Mouse (Mus musculus): Measurements from ENCODE around the gene Yod1. TPM values are rescaled to one million over a fixed set of nuclear protein-coding genes. Genes with fewer than 3 reads are reported as not detected.

Yod1 gene
- polyA plus RNA-seq (2015; fragmentation: Nextera tagmentation; extraction: Ambion mirVana) = 18.4 and 21.7 TPM in 2 replicates

DNA sequence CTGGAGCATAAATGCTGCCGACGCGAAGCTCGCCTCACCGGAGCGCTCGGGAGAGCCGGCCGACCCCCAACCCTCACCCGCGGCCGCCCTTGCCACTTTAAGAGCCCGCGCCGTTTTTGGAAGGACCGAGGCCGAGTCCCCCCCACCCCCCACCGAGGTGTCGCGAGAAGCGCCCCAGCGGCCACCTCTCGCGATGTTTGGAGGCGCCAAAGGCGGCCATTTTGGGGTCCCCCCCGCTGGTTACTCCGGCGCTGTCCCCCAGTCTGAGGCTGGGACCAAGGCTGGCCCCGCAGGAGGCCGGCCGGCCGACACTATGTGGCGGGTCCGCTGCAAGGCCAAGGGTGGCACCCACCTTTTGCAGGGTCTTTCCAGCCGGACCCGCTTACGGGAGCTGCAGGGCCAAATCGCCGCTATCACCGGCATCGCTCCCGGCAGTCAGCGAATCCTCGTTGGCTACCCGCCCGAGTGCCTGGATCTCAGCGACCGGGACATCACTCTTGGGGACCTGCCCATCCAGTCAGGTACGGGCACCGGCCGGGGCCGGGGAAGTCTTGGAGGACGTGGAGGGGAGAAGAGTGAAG, at the start of gene Yod1:
Gene Yod1 (plus strand): TSS at position 37 of the 581 bp plus-strand sequence.
- peak within 1 kb of the TSS; percentile 91 for H3K27ac ChIP-seq
- H3K27me3 ChIP-seq = no peaks in the 10 kb centered on the region
- peak within 1 kb of the TSS; percentile 87 for H3K4me3 ChIP-seq
- WGBS = under 1% methylated on average over 53 of the region's 54 CpGs
- peaks cover 29% of the 10 kb centered on the region for H3K4me1 ChIP-seq (replicated peaks)
- peak within 1 kb of the TSS; percentile 98 for H3K4me2 ChIP-seq
- no peaks in the 10 kb centered on the region for H3K9me3 ChIP-seq
- peak; percentile 70 for ATAC-seq (ENCODE audit: low FRiP score)
- peaks cover 13% of the 10 kb centered on the region for H3K36me3 ChIP-seq
- H3K9ac ChIP-seq = peak within 1 kb of the TSS; percentile 97

DNA sequence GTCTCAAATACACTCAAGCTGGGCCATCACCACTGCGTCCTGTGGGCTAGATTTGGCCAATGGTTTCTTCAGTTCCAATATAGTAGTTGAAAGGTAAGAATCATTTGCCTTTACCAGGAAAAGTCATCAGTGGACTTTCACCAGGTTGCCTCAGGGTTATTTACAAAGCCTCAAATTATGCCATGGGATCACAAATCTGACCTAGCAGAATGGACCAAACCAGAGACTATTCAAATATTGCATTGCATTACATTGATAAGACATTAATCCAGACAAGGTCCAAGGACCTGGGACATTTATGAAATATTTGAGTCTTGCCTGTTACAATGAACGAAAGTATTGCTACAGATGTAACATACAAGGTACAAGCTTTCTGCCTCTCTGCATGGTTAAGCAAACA, 38.6 kb upstream of the Yod1 start:
- Histone ChIP-seq H3K4me2 (no peak overlapping the region), H3K9ac (no peak overlapping the region), H3K27ac (no peak overlapping the region), H3K4me1 (replicated peaks) (no peaks in the 10 kb centered on the region), H3K27me3 (no peaks in the 10 kb centered on the region), H3K4me3 (no peak overlapping the region), H3K9me3 (no peaks in the 10 kb centered on the region), H3K36me3 (no peaks in the 10 kb centered on the region)
- 91% methylated on average over 2 of the region's 2 CpGs for WGBS
- ATAC-seq (ENCODE audit: low FRiP score) = no peak

DNA sequence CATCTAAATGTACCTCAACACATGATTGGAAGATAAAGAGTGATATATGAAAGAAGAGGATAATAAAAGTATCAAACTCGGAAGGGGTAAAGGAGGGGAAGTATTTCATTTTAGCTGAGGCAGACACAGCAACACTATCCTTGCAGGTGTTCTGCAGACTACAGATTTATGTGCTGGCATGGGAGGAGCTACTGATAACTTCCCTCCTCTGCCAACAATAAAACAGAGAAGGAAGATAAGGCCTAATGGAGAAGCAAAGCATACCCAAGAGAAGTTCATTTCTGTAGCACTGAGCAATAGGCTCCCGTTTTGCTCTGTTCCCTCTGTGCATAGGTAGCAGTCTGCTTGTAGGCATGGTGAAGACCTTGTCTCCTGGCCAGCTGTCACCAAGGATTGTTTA, 36.1 kb upstream of the Yod1 start:
- H3K9me3 ChIP-seq = no peaks in the 10 kb centered on the region
- WGBS = 93% methylated on average over 2 of the region's 2 CpGs
- no peak for ATAC-seq (ENCODE audit: low FRiP score)

DNA sequence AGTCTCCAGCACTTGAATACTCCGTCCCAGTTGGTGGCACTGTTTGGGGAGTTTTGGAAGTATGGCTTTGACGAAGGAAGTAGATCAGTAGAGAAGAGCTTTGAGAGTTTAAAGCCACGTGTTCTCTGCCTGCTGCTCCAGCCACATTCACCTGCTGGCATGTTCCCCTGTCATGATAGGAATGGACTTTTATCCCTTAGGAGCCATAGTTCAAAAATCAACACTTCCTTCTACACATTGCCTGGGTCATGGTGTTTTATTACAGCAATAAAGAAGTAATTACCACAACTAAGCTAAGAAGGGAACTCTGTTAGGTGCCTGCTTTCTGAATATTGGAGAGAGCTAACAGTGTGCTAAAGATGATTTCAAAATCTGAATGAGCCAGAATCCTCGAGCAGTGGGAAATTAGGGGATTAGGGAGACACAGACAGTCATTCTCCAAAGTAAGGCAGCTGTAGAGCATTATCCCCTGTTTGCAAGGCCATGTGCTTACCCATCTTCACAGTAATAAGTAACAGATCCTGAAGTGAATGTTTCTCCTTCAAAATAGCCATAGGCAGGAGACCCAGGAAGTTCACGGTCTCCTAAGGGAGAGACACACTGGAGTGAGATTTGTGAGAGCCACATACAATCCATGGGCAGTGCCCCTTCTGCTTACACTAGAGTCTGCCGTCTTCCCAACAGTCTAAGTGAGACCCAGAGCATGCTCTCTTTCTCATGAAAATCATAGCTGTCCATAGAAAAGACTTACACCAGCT, 35.3 kb upstream of the Yod1 start:
- no peaks in the 10 kb centered on the region for H3K27me3 ChIP-seq
- H3K9me3 ChIP-seq = no peaks in the 10 kb centered on the region
- no peak overlapping the region for H3K4me2 ChIP-seq
- ATAC-seq (ENCODE audit: low FRiP score) = no peak
- WGBS = 84% methylated on average over 6 of the region's 6 CpGs
- no peak overlapping the region for H3K27ac ChIP-seq
- no peaks in the 10 kb centered on the region for H3K36me3 ChIP-seq
- H3K4me3 ChIP-seq = no peak overlapping the region
- H3K9ac ChIP-seq = no peak overlapping the region
- H3K4me1 ChIP-seq (replicated peaks) = no peaks in the 10 kb centered on the region

More for the DNA sequence above, 36.1 kb upstream of the Yod1 start:
- H3K36me3 ChIP-seq = no peaks in the 10 kb centered on the region
- H3K4me1 ChIP-seq (replicated peaks) = no peaks in the 10 kb centered on the region
- no peak overlapping the region for H3K9ac ChIP-seq
- H3K4me3 ChIP-seq = no peak overlapping the region
- H3K27ac ChIP-seq = no peak overlapping the region
- H3K4me2 ChIP-seq = no peak overlapping the region
- no peaks in the 10 kb centered on the region for H3K27me3 ChIP-seq

DNA sequence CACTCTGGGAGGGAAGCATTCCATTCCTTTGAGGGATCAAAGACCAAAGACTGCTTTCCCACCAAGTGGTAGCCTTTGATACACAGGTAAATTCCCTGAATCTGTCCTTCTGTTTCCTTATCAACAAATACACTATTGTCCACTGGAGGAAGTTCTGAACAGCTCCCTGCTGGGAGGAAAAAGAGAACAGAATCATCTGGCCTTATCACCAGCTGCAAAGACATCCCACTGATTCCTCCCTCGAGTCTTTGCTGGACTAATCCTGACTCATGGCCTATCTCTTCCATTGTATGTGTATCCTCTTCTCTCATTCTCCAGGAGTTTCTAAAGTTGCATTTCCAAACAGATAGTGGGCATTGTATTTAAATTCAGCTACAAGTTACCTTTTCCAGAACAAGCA, 33.2 kb upstream of the Yod1 start:
- Histone ChIP-seq H3K9me3 (peaks cover 3% of the 10 kb centered on the region; the same call in 1 of the 2 replicates), H3K27ac (no peak overlapping the region), H3K9ac (no peak overlapping the region), H3K4me3 (no peak overlapping the region), H3K4me2 (no peak overlapping the region), H3K36me3 (peaks cover 15% of the 10 kb centered on the region), H3K27me3 (no peaks in the 10 kb centered on the region), H3K4me1 (replicated peaks) (no peaks in the 10 kb centered on the region)
- ATAC-seq (ENCODE audit: low FRiP score) = no peak
- 60% methylated on average over 1 of the region's 1 CpGs for WGBS

DNA sequence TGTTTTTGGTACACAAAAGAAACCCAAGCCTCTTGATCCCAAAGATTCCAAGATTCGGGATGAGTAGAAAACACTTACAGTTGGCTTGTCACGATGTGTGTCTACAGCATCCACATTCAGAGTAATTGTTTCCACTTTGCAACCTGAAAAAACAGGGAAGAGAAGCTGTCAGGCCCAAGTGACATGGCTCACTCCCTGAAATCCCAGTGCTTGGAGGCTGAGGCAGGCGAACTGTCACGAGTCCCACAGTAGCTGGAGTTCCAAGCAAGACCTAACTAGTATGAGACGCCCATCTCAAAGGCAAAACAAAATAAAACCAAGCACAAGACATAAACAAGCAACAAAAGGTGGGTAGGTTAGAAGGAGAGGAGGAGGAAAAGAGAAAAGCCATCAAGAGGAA, 18.5 kb upstream of the Yod1 start:
- Histone ChIP-seq H3K9ac (no peak overlapping the region), H3K4me1 (replicated peaks) (no peaks in the 10 kb centered on the region), H3K36me3 (peaks cover 77% of the 10 kb centered on the region), H3K27ac (no peak overlapping the region), H3K27me3 (no peaks in the 10 kb centered on the region), H3K4me2 (no peak overlapping the region), H3K4me3 (no peak overlapping the region), H3K9me3 (no peaks in the 10 kb centered on the region)
- WGBS = 94% methylated on average over 5 of the region's 5 CpGs
- no peak for ATAC-seq (ENCODE audit: low FRiP score)

DNA sequence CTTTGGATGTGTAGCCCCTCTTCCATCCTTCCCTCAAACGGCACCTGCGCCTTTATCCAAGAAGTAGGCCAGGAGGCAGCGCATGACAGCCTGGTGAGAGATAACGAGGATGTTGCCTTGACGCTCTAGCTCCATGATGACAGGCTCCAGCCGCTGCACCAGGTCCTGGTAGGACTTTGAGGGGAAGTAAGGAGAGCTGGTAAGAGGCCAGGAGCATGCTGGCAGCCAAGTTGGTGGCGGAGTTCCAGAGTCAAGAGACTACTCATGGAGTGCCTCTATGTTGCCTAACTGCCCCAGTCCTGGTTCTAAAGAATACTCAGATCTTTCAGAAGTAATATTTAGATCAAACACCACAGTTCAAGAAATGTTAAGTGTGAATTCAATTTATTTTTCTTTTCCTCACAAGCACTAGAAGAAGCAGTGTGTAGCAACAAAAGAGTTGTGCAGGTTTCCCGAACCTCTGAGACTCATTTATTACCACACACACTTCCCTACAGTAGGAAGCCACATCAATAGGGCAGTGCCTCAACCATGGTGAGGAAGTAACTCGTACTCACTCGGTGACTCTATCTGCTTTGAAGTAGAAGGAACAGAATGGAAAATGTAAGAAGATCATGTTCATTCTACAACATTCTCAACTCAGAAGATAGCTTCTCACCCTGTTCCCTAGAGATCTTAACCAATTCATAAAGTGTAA, 17.0 kb upstream of the Yod1 start:
- peaks cover 83% of the 10 kb centered on the region for H3K36me3 ChIP-seq
- H3K27me3 ChIP-seq = no peaks in the 10 kb centered on the region
- no peak overlapping the region for H3K9ac ChIP-seq
- ATAC-seq (ENCODE audit: low FRiP score) = no peak
- H3K9me3 ChIP-seq = no peaks in the 10 kb centered on the region
- H3K4me1 ChIP-seq (replicated peaks) = no peaks in the 10 kb centered on the region
- H3K4me2 ChIP-seq = no peak overlapping the region
- H3K27ac ChIP-seq = no peak overlapping the region
- H3K4me3 ChIP-seq = no peak overlapping the region
- 97% methylated on average over 10 of the region's 10 CpGs for WGBS

DNA sequence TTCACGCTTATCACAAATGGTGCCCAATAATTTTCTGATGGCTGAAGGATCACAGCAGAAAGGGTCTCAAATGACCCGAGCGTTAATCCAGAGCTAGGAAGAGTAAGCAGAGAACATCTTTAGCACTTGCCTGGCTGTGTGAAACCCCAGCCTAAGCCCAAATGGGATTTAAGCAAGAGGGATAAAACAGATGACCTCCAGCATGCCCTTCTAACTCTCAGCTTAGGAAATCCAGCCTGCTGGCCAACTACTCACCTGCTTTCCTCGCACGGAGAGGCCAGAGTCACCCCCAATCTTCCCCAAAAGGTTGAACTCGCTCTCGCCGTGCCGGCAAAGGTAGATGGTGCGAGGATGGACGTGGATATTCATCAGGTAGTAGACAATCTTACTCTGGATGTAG, 15.2 kb upstream of the Yod1 start:
- ATAC-seq (ENCODE audit: low FRiP score) = no peak
- Histone ChIP-seq H3K4me1 (replicated peaks) (no peaks in the 10 kb centered on the region), H3K4me3 (no peak overlapping the region), H3K4me2 (no peak overlapping the region), H3K27ac (no peak overlapping the region), H3K9ac (no peak overlapping the region), H3K27me3 (no peaks in the 10 kb centered on the region), H3K9me3 (no peaks in the 10 kb centered on the region), H3K36me3 (peaks cover 93% of the 10 kb centered on the region)
- 97% methylated on average over 11 of the region's 11 CpGs for WGBS

DNA sequence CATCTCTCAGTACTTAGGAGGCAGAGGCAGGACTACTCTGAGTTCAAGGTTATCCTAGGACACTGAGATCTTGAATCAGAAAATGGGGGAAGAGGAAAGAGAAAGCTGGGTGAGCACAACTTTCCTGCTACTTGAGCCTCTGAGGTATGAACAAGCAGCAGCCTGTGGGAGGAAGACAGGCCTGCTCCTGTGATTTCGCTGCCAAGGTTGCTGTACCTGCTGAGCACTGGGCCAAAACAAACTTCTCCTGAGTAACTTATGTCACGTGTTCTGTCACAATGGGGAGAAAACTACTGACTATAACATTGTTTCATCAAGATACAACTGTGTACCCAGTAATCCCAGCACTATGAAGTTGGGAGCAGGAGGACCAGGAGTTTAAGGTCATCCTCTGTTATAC, 13.5 kb upstream of the Yod1 start:
- H3K9ac ChIP-seq = no peak overlapping the region
- no peak overlapping the region for H3K4me2 ChIP-seq
- no peaks in the 10 kb centered on the region for H3K27me3 ChIP-seq
- no peak for ATAC-seq (ENCODE audit: low FRiP score)
- no peaks in the 10 kb centered on the region for H3K4me1 ChIP-seq (replicated peaks)
- H3K4me3 ChIP-seq = no peak overlapping the region
- WGBS = 85% methylated on average over 2 of the region's 2 CpGs
- no peak overlapping the region for H3K27ac ChIP-seq
- H3K9me3 ChIP-seq = no peaks in the 10 kb centered on the region
- H3K36me3 ChIP-seq = peaks cover 93% of the 10 kb centered on the region

DNA sequence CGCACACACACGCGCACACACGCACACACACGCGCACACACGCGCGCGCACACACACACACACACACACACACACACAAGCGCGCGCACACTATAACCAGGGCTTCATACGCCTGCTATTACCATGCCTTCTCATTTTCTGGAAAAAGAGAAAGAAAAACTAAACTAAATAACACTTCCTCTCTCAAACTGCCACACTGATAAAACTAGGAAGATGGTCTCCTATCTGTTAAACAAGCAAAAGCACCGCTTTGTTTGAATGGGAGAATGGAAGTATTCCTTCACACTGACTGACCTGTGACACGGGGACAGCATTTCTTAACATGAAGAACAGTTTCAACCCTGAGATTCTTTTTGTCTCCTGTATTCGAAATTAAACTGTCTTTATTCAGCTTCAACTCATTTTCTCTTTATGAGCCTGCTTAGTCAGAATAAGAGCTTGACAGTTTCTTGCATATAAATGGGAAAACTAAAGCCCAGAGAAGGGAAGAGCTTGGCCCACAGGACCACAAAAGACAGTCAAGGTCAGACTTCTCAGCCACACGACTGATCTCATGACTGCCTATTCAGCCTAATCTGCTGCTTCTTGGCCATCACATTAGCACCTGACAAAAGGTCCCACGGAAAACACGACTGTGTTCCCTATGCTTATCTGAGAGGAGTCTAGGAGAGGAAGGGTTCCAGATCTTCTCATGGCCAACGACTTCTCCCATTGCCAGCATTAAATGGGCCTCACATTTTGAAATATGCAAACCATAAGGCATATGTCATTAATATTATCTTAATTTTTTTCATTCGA, 6.6 kb upstream of the Yod1 start:
- ATAC-seq (ENCODE audit: low FRiP score) = no peak
- WGBS = 88% methylated on average over 22 of the region's 22 CpGs
- peaks cover 59% of the 10 kb centered on the region for H3K36me3 ChIP-seq
- H3K27me3 ChIP-seq = no peaks in the 10 kb centered on the region
- peaks cover 9% of the 10 kb centered on the region; the same call in 1 of the 2 replicates for H3K4me1 ChIP-seq (replicated peaks)
- H3K27ac ChIP-seq = no peak overlapping the region
- H3K9ac ChIP-seq = no peak overlapping the region
- H3K4me3 ChIP-seq = no peak overlapping the region
- no peaks in the 10 kb centered on the region for H3K9me3 ChIP-seq
- H3K4me2 ChIP-seq = no peak overlapping the region

DNA sequence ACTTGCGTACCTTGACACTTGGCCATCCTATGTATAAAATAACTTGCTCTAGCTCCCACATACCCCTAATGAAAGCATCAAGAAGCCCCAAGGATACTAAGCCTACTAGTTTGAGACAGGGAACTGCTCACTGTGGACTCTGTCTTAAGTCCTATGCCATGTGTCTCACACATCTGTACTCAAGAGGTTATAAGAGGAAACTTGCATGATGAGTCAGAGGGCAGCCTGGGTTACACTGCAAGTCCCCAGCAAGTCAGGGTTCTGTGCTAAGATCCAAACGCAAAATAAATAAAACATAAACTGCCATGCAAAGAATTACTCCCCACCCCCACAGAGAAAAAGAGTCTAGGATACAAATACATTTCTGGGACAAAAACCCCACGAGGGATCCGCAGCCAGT, 3.1 kb upstream of the Yod1 start:
- H3K27me3 ChIP-seq = no peaks in the 10 kb centered on the region
- 74% methylated on average over 4 of the region's 4 CpGs for WGBS
- H3K4me2 ChIP-seq = no peak overlapping the region

More for the DNA sequence above, 3.1 kb upstream of the Yod1 start:
- peak overlapping the region; percentile 21; the same call in 1 of the 2 replicates for H3K9ac ChIP-seq
- no peak overlapping the region for H3K27ac ChIP-seq
- no peaks in the 10 kb centered on the region for H3K9me3 ChIP-seq
- peaks cover 19% of the 10 kb centered on the region for H3K4me1 ChIP-seq (replicated peaks)
- peaks cover 25% of the 10 kb centered on the region for H3K36me3 ChIP-seq
- no peak for ATAC-seq (ENCODE audit: low FRiP score)
- H3K4me3 ChIP-seq = no peak overlapping the region

Data from hindbrain, embryonic 13.5 days (tissue).